Mouse (Mus musculus) erythroblast, embryonic 14.5 days (primary cell): ENCODE measurements around the gene Spg7.

Source experiments
- GATA1 ChIP-seq: IDR thresholded peaks from 2 replicates; pipeline ENCODE4 v1.6.1; 2012; ENCODE audit warnings: low read length, inconsistent platforms, mixed read lengths
- TAL1 ChIP-seq: IDR thresholded peaks from 3 replicates; pipeline ENCODE4 v1.6.1; 2012; ENCODE audit warnings: low read length, inconsistent platforms, mixed read lengths

GRCm38 (mm10) chr8:123100288-123100687 is 37.5 kb downstream of the Spg7 start:
- TF ChIP-seq TAL1, result no peak
- TF ChIP-seq GATA1, result no peak
